Mouse (Mus musculus): ENCODE measurements at regions not wholly inside any gene's neighbourhood (a gene's known extent, or its start where the extent isn't known, plus 50 kb on each side); places are given as distances from the start of the nearest gene placed in this dataset.

GRCm38 (mm10) chrX:96019556-96019955 is 62.8 kb upstream of the Las1l start:
- Histone ChIP-seq H3K4me3 (no peak overlapping the region), H3K27me3 (replicated peaks; ENCODE audit: low read depth, poor library complexity, severe bottlenecking) (peaks cover 5% of the 10 kb centered on the region; the same call in 1 of the 2 replicates), H3K36me3 (replicated peaks) (no peaks in the 10 kb centered on the region), H3K9me3 (no peaks in the 10 kb centered on the region), H3K27ac (replicated peaks) (no peak overlapping the region), H3K4me1 (no peaks in the 10 kb centered on the region)
- WGBS: 29% methylated on average over 2 of the region's 2 CpGs
- DNase-seq (ENCODE audit: low spot score): peak; percentile 26

GRCm38 (mm10) chrX:96020407-96020806 is 63.6 kb upstream of the Las1l start:
- no peaks in the 10 kb centered on the region for H3K9me3 ChIP-seq
- 76% methylated on average over 3 of the region's 3 CpGs for WGBS
- no peak overlapping the region for H3K4me3 ChIP-seq
- no peak for DNase-seq (ENCODE audit: low spot score)
- H3K36me3 ChIP-seq (replicated peaks): no peaks in the 10 kb centered on the region
- H3K4me1 ChIP-seq: no peaks in the 10 kb centered on the region
- H3K27ac ChIP-seq (replicated peaks): no peak overlapping the region
- H3K27me3 ChIP-seq (replicated peaks; ENCODE audit: low read depth, poor library complexity, severe bottlenecking): peaks cover 10% of the 10 kb centered on the region; the same call in 1 of the 2 replicates

- no peak overlapping the region for H3K27ac ChIP-seq (replicated peaks)
- no peaks in the 10 kb centered on the region for H3K36me3 ChIP-seq (replicated peaks)
- H3K9me3 ChIP-seq: no peaks in the 10 kb centered on the region
- H3K27me3 ChIP-seq (replicated peaks; ENCODE audit: low read depth, poor library complexity, severe bottlenecking): peaks cover 34% of the 10 kb centered on the region
- DNase-seq (ENCODE audit: low spot score): no peak
- no peaks in the 10 kb centered on the region for H3K4me1 ChIP-seq
- no peak overlapping the region for H3K4me3 ChIP-seq
- WGBS: 92% methylated on average over 3 of the region's 3 CpGs
These were observed 68.6 kb upstream of the Las1l start for GRCm38 (mm10) chrX:96025374-96025773.

GRCm38 (mm10) chrX:96025876-96026275 is 69.1 kb upstream of the Las1l start:
- Histone ChIP-seq H3K27me3 (replicated peaks; ENCODE audit: low read depth, poor library complexity, severe bottlenecking) (peaks cover 34% of the 10 kb centered on the region), H3K27ac (replicated peaks) (no peak overlapping the region), H3K4me1 (no peaks in the 10 kb centered on the region), H3K36me3 (replicated peaks) (no peaks in the 10 kb centered on the region), H3K9me3 (no peaks in the 10 kb centered on the region), H3K4me3 (no peak overlapping the region)
- 73% methylated on average over 5 of the region's 5 CpGs for WGBS
- DNase-seq (ENCODE audit: low spot score): peak; percentile 9

GRCm38 (mm10) chrX:96031591-96031990 is 64.3 kb upstream of the Msn start:
- no peak overlapping the region for H3K4me3 ChIP-seq
- no peaks in the 10 kb centered on the region for H3K9me3 ChIP-seq
- no peaks in the 10 kb centered on the region for H3K36me3 ChIP-seq (replicated peaks)
- H3K4me1 ChIP-seq: no peaks in the 10 kb centered on the region
- H3K27ac ChIP-seq (replicated peaks): no peak overlapping the region
- peaks cover 20% of the 10 kb centered on the region for H3K27me3 ChIP-seq (replicated peaks; ENCODE audit: low read depth, poor library complexity, severe bottlenecking)
- DNase-seq (ENCODE audit: low spot score): no peak
- 70% methylated on average over 5 of the region's 5 CpGs for WGBS

- no peaks in the 10 kb centered on the region for H3K9me3 ChIP-seq
- H3K4me1 ChIP-seq: no peaks in the 10 kb centered on the region
These were observed 60.5 kb upstream of the Msn start for GRCm38 (mm10) chrX:96035307-96035706.

GRCm38 (mm10) chrX:96042193-96042592 is 53.6 kb upstream of the Msn start:
- Histone ChIP-seq H3K27me3 (replicated peaks; ENCODE audit: low read depth, poor library complexity, severe bottlenecking) (0 out of 2 replicates have a peak, but pooled peaks cover 5% of the 10 kb centered on the region), H3K9me3 (no peaks in the 10 kb centered on the region), H3K36me3 (replicated peaks) (no peaks in the 10 kb centered on the region), H3K4me3 (no peak overlapping the region), H3K4me1 (no peaks in the 10 kb centered on the region), H3K27ac (replicated peaks) (no peak overlapping the region)
- DNase-seq (ENCODE audit: low spot score): no peak
- 68% methylated on average over 3 of the region's 3 CpGs for WGBS

More at GRCm38 (mm10) chrX:96035307-96035706, 60.5 kb upstream of the Msn start:
- Histone ChIP-seq H3K27ac (replicated peaks) (no peak overlapping the region), H3K4me3 (no peak overlapping the region), H3K36me3 (replicated peaks) (no peaks in the 10 kb centered on the region), H3K27me3 (replicated peaks; ENCODE audit: low read depth, poor library complexity, severe bottlenecking) (peaks cover 12% of the 10 kb centered on the region; the same call in 1 of the 2 replicates)
- DNase-seq (ENCODE audit: low spot score): no peak
